Mouse (Mus musculus) spleen, adult 2 months (tissue): ENCODE results near the gene Gm47791.

Source experiments
- CTCF ChIP-seq: fragments of 200-500 bp; IDR thresholded peaks from 2 replicates; pipeline ENCODE4 v1.5.1; 2011; ENCODE audit warnings: mild to moderate bottlenecking, inconsistent platforms; ENCODE audit not compliant: insufficient read depth, insufficient read length, insufficient replicate concordance; ENCODE audit errors: extremely low read depth
- POLR2A ChIP-seq: fragments of 200-500 bp; IDR thresholded peaks from 2 replicates; pipeline ENCODE4 v1.6.1; 2011; ENCODE audit warnings: low read depth, low read length, inconsistent platforms

DNA sequence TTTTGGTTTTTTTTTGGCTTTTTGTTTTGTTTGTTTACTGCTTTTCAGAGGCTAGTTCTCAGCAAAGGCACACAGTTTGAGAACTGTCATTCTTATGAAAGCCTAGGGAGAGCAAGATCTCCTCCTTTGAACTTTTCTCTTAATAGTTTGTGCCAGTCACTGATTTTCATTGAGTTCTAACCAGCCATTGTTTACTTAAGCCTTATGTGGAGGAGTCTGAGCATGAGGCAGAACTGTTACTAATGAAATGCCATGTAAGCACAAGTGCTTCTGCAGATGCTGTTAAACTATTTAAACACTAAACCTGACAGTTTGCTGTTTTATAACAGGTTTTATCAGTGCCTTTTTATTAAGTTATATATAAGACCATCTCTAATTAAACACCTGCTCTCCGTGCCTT lies 33.0 kb downstream of the Gm47791 start:
- TF ChIP-seq CTCF (no peak), POLR2A (no peak)
